Mouse (Mus musculus): ENCODE data around the gene Fam24b.

GRCm38 (mm10) chr7:131318340-131318739, 11.0 kb downstream of the Fam24b start:
- TF ChIP-seq CTCF (IDR thresholded peaks at IDR 0.05; ENCODE audit: extremely low read depth, insufficient read length, insufficient replicate concordance, low read depth, low read length) (no peak), POLR2A (IDR thresholded peaks at IDR 0.05; ENCODE audit: low read depth, low read length) (no peak)
